Mouse (Mus musculus): ENCODE data around the gene Mrgprh.
"Not testable (repeated sequence)": the region's sequence is repeated elsewhere in the genome, so short reads cannot be mapped to it uniquely, and the experiment has no call there.

Mrgprh gene

GRCm38 (mm10) chr17:12872275-12873028 lies 3.4 kb upstream of the Mrgprh start:
- DNase-seq: no peak

DNA sequence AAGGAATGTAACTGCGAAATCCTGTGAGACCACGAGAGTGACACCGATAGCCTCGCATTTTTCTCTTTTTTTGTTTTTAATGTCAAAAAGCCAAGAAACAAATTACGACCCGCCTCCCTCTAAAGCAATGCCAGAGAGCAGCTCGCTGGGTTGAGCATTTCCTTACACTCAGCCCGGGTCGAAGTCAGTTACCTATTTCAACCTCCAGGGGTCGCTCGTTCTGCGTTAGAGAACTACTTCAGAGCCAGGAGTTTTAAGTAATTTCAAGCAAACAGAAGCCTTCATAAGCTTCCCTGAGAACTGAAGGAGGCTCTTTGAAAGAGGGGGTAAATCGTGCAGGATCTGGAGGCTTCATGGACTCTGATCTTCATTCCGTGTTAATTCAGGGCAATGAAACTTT lies 4.3 kb downstream of the Mrgprh start:
- DNase-seq: peak; percentile 77 to 91

GRCm38 (mm10) chr17:12881216-12881615 lies 5.4 kb downstream of the Mrgprh start:
- no peak for DNase-seq

DNA sequence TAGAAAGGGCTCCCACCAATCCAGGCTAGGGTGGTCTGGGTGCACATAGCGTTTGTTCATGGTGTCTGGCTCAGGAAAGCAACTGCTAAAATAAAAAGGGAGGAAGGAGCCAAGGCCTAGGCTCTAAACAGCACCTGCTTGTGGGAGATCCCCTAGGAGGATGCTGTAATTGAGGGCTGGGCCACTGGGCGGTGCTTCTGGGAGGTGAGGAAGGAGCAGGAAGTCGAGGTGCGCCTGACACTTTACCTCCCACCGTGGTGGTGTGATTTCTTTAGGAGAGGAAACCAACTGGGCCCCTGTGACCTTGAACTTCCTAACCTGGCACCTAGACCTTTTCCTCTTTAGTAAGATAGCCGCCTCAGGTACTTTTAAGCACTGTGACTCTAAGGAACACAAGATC lies 10.8 kb downstream of the Mrgprh start:
- DNase-seq: no peak

GRCm38 (mm10) chr17:12887021-12887775 lies 11.4 kb downstream of the Mrgprh start:
- DNase-seq: no peak

GRCm38 (mm10) chr17:12891054-12891453 lies 15.2 kb downstream of the Mrgprh start:
- DNase-seq: no peak

DNA sequence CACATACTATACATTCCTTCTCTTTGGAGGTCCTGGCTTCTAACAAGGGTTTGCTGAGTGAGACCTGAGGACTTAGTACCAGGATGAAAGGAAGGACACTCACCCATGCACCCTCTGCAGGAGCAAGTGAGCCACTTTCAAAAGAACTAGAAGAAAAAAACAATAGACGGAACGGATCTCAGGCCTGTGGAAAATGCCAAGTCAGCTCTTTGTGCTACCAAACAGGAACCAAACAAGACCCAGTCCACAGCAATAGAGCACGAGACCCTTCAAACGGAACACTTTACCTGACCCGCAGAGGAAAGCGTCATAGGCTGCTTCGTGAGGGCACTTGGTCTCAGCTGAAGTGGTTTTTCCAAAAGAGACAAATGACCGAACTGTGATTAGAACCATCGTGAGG lies 16.2 kb downstream of the Mrgprh start:
- no peak for DNase-seq

DNA sequence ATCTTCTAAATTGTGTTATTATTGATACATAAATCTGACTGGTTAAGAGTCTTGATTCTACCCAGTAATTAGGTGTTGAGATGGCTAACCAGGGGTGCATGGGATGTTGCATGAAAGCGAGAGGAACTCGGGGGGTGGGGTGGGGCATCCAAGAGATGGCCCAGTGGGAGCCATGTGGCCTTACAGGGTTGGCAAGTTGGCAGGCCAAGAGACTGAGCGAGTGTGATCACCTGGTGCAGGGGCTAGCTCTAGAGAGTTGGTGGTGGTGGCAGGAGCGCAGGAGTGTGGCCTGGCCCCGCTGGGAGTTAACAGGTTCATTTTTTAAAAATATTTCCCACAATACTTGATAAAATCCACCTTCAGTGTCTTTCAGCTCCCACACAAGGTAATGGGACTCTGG lies 21.8 kb downstream of the Mrgprh start:
- no peak for DNase-seq

- DNase-seq: not testable (repeated sequence)
These were observed 22.8 kb downstream of the Mrgprh start for GRCm38 (mm10) chr17:12898607-12899006.

DNA sequence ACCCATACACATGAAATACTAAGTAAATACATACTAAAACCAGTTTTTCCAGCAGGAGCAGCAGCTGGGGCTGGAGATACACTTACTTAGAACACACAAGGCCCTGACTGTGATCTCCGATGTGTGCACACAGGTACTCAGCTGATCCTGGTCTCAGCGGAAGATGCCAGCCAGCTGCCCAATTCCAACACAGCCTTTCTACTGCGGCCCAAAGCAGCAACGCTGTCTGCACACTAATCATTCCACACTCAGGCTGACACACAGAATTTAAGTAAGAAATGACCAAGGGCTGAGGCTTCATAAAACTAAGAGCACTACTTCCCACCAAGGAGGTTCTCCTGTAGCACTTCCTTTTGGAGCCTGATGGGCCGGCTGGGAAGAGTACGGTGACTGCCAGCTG lies 26.5 kb downstream of the Mrgprh start:
- DNase-seq: no peak

GRCm38 (mm10) chr17:12903372-12904333 lies 27.8 kb downstream of the Mrgprh start:
- DNase-seq: no peak

GRCm38 (mm10) chr17:12904349-12904748 lies 28.5 kb downstream of the Mrgprh start:
- DNase-seq: no peak

DNA sequence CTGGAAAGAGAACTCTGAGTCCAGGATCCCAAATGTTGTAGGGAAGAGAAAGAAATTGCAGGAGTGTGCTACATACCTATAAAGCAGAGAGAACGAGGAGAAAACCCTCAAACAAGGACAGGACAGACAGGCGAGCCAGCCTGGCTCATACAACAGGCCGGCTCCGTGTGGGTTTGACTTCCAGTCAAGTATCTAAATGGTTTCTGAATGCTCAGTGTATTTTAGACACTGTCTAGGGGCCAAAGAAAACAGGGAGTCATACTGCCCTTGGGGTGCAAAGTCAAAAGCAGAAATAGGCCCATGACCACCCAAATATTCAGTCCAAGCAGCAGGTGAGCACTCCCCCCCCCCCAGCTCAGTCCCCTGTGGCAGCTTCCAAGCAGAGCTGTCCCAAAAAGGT lies 30.0 kb downstream of the Mrgprh start:
- DNase-seq: no peak

DNA sequence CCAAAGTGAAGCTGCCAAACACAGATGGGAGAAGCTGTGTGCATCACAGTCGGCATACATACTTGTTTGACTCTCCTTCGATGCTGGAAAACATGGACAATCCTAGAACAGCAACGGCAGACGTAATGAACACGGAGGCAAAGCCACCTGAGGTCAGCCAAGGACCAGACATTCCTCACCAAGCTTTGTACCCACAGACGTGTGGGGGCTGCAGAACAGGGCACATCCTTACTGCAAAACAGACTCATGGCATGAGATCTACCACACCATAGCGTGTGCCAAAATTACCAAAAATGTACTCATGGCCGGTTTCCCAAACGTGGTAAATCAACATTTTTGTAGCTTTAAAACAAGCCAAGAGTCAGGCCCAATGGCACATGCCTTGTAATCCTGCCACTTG lies 30.6 kb downstream of the Mrgprh start:
- no peak for DNase-seq

DNA sequence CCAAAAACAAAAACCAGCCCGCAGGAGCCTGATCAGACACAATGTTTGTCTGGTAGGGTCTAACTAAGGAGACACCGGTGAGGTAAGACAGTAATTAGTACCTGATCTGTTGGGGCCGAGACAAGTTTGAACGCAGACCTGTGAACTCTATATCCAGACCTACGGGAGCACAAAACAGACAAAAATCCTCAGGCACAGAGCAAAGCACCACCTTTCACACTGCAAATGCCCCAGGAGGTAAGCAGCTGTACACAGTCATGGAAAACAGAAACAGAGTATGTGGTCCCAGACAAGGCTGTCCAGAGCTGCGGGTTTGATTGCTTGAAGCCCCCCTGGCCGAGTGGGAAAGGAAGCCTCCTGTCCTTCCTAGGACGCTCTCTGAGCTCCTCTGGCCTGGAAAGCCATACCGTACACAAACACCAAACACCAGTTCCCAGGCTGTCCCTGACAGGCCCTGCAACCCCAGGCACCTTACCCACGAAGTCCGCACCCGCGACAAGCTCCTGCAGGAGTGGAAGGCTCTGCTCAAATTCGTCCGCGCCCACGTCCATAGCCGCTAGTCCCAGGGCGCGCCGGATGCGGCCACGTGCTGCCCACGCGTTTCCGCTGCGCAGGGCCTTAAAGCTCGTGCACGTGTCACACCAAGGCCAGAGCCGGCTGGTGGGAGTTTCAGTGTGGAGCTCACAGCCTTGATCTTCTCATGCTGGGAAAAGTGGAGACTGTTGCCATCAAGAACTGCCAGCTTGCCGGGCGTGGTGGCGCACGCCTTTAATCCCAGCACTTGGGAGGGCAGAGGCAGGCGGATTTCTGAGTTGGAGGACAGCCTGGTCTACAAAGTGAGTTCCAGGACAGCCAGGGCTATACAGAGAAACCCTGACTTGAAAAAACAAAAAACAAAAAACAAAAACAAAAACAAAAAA lies 33.8 kb downstream of the Mrgprh start, which contains the start of gene Pnldc1:
Gene Pnldc1, minus strand, starts transcription at position 870 of the 920 bp plus-strand sequence.
- DNase-seq: no peak

DNA sequence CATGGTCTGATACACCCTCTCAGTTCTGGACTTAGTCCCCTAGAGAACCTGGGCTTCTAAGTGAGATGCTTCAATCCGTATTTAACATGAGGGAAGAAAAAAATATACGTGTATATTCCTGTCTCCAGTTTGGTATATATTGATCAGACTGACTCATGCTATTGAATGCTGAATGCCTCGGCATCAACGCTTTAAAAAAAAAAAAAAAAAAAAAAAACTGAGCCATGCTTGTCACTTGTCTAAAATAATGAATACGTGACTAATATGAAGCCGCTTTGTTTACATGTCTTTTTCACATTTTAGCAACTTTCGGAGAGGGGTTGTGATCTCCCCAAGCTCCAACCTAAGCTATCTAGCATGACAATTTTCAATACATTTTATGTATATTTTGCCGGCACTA lies 34.6 kb downstream of the Mrgprh start:
- DNase-seq: no peak

GRCm38 (mm10) chr17:12915488-12915880 lies 39.6 kb downstream of the Mrgprh start, which contains the start of gene Tcp1:
Gene Tcp1, plus strand, starts transcription at chr17:12915701.
- peak in 1 of 2 experiments; percentile 28 for DNase-seq

DNA sequence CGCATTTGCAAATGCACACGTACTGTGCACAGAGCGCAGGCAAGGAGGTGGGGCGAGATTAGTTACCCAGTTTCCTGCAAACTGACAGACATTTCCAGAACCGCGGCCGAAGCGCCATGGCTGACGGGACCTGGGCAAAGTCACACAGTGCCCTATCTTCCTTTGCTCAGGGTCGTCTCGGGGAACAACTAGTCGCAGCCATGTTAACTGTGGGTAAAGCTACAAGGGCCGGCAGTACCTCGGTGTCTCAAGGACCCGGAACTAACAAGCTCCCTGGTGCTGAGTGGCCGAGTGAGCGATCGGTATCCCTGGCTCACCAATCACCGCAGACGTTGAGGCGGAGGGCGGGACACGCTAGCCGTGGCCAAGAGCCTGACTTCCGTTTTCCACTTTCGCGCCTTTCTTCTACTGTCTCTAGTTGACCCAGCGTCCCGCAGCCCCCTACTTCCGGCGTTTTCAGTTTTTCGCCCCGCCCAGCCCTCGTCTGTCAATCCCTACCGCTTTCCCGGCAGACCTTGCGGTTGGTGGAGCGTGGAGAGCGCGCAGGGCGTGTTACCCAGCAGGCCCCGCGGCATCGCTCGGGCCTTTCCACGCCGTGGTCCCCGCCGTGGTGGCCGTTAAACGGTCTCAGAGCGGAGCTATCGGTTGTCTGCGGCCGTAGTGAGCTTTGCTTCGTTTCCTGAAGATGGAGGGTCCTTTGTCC lies 40.2 kb downstream of the Mrgprh start, which contains the start of gene Mrpl18:
Gene Mrpl18, minus strand, starts transcription at position 465 of the 703 bp plus-strand sequence.
- peak; percentile 99 to 100 for DNase-seq

- no peak for DNase-seq
These were observed 41.0 kb downstream of the Mrgprh start for GRCm38 (mm10) chr17:12916588-12917380.

GRCm38 (mm10) chr17:12921073-12921472 lies 45.2 kb downstream of the Mrgprh start:
- DNase-seq: no peak

All from kidney, adult 8-10 months (tissue).